Mouse (Mus musculus) cerebellum, adult 2 months (tissue): ENCODE data around the gene Wipf1. TPM values are rescaled to one million over a fixed set of nuclear protein-coding genes. Genes with fewer than 3 reads are reported as not detected.
A peak's percentile ranks its signal among the peaks of the same experiment; 100 is the strongest.

ENCODE experiments used
- DNase-seq, 2 experiments: peaks; one replicate each; pipeline ENCODE4 v3.0.0; 2021
- H3K27ac ChIP-seq: fragments of 200-500 bp; 2 replicates; pipeline ENCODE4 v1.5.1; 2012; ENCODE audit warnings: low read length, control low read depth, inconsistent platforms; ENCODE audit not compliant: insufficient read depth
- H3K27me3 ChIP-seq: fragments of 200-500 bp; 2 replicates; pipeline ENCODE4 v1.6.1; 2012; ENCODE audit warnings: inconsistent platforms, mild to moderate bottlenecking, low read length, moderate library complexity; ENCODE audit not compliant: control insufficient read depth, insufficient read depth
- H3K4me1 ChIP-seq: fragments of 200-500 bp; 2 replicates; pipeline ENCODE4 v1.6.1; 2011; ENCODE audit warnings: low read length; ENCODE audit not compliant: control insufficient read depth, insufficient read depth
- H3K4me3 ChIP-seq: fragments of 200-500 bp; replicated peaks from 2 replicates; pipeline ENCODE3; 2011; ENCODE audit warnings: mild to moderate bottlenecking, low read depth, low read length, control low read depth; ENCODE audit not compliant: insufficient read depth
- CTCF ChIP-seq: fragments of 200-500 bp; IDR thresholded peaks from 2 replicates; pipeline ENCODE4 v1.5.1; 2011; ENCODE audit warnings: low read depth, mild to moderate bottlenecking, control low read depth, low read length, moderate library complexity, borderline replicate concordance; ENCODE audit not compliant: insufficient read depth
- POLR2A ChIP-seq: fragments of 200-500 bp; IDR thresholded peaks from 2 replicates; pipeline ENCODE4 v1.6.1; 2011; ENCODE audit warnings: low read length, control low read depth, borderline replicate concordance; ENCODE audit not compliant: insufficient read depth
- WGBS: fragments of 180-500 bp; shearing (Covaris S2); methylation state at CpG from one replicate; pipeline ENCODE4 v1.1.7; 2018; 5-methylcytosine and 5-hydroxymethylcytosine counted together
- polyA plus RNA-seq: library from polyadenylated mRNA; depleted of rRNA; stranded (reverse); fragments of >200 nt; gene quantifications from 2 replicates; pipeline ENCODE4 v1.2.3, GENCODE M21; 2012

Wipf1 gene
- polyA plus RNA-seq, 1 experiment, result 7.2 TPM

DNA sequence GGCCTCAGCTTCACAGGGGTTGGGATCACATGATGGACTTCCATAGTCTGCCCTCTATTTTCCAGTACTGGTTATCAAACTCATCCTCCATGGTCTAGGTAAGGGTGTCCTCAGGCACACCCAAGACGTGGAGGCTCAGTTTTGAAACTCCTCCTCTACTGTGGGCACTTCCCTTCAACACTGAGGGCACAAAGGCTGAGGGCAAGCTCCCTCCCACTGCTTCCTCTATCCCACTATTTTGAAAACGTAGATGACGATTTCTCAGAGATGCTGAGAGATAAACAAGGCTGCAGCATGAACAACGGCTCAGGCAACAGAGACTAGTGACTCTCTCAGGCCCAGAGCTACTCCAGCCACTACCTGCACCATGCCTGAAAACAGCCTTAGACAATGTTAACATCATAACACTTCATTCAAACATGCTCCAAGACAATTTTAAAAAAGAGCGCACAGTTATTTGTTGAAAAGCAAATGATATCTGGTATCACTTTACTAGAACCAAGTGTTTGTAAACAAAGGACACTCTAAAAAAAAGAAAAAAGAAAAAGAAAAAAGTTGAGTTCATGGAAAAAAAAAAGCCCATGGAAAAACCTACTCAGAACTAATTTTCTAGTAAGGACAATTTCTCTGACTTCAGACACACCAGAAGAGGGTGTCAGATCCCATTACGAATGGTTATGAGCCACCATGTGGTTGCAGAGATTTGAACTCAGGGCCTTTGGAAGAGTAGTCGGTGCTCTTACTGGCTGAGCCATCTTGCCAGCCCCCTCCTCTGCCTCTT, 62.3 kb downstream of the Wipf1 start:
- WGBS, result 86% methylated on average over 7 of the region's 7 CpGs

DNA sequence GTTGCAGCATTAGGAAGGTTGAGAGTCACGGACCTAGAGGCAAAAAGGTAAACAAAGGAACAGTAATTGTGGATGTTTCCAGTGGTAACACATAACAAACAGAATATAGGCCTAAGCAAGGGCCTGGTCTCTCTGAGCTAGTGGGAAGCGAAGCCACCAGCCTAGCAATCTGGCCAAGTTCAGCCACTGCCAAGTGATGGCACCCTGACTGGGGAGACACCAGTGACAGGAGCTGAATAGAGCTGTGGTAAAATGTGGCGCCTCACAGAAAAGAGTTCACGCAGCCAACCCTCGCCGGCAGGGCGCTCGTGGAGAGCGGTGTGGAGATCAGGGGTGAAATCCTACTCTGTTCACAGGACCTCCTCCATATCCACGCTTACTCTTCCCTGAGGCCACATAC, 63.1 kb downstream of the Wipf1 start:
- peak in 1 of 2 experiments; percentile 13 for DNase-seq
- TF ChIP-seq POLR2A (no peak), CTCF (no peak)
- Histone ChIP-seq H3K4me3 (no peak overlapping the region), H3K27ac (no peak overlapping the region), H3K27me3 (no peaks in the 10 kb centered on the region), H3K4me1 (no peaks in the 10 kb centered on the region)
- 47% methylated on average over 10 of the region's 10 CpGs for WGBS

More for the DNA sequence above, 62.3 kb downstream of the Wipf1 start:
- H3K27me3 ChIP-seq, result no peaks in the 10 kb centered on the region
- TF ChIP-seq CTCF, result no peak
- TF ChIP-seq POLR2A, result no peak
- no peak overlapping the region for H3K27ac ChIP-seq
- H3K4me3 ChIP-seq, result no peak overlapping the region
- no peaks in the 10 kb centered on the region for H3K4me1 ChIP-seq
- DNase-seq, result no peak

DNA sequence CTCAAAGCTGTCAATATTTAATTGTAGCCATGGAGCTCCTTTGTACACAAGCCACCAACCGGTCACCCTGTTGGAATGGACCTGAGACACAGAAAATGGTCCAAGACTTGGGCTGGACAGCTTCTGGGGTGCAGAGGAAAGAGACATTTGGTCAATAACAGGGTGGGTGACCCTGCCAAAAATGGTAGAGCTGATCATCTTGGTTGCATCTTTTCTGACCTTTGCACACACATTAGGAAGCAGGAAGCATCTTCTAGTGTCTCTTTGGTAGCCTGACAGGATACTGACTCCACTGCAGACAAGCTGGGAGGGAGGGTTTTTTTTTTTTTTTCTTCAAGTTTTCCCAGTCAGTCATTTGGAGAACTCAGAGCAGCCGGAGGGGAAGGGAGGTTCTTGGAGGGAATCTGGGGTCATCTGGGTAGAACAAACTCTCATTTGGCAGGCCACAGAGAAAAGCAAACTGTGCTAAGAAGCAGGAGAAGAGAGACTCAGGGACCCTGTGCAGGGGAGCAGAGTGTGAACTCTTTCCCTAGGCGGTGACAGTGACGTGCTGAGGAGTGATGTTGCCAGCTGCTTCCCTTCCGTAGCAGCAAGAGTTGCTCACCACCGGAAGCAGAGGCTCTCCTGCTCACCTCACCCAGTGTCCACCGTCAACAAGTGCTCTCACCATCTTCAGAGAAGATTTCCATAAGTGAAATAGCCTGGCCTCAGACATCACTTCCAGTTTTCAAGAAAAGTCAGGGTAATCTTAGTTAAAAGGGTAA, 65.9 kb downstream of the Wipf1 start:
- Histone ChIP-seq H3K27ac (no peak overlapping the region; the same call in 1 of the 2 replicates), H3K4me3 (no peak overlapping the region), H3K4me1 (no peaks in the 10 kb centered on the region), H3K27me3 (no peaks in the 10 kb centered on the region)
- no peak for TF ChIP-seq CTCF
- no peak for TF ChIP-seq POLR2A
- peak in 1 of 2 experiments; percentile 5 for DNase-seq
- WGBS, result 20% methylated on average over 7 of the region's 7 CpGs

- WGBS, result 86% methylated on average over 12 of the region's 12 CpGs
- Histone ChIP-seq H3K27ac (no peak overlapping the region), H3K4me3 (no peak overlapping the region), H3K27me3 (no peaks in the 10 kb centered on the region), H3K4me1 (no peaks in the 10 kb centered on the region)
- DNase-seq, result no peak
- TF ChIP-seq CTCF (no peak), POLR2A (no peak)
Measured at GRCm38 (mm10) chr2:73462757-73463339, 66.7 kb downstream of the Wipf1 start.

DNA sequence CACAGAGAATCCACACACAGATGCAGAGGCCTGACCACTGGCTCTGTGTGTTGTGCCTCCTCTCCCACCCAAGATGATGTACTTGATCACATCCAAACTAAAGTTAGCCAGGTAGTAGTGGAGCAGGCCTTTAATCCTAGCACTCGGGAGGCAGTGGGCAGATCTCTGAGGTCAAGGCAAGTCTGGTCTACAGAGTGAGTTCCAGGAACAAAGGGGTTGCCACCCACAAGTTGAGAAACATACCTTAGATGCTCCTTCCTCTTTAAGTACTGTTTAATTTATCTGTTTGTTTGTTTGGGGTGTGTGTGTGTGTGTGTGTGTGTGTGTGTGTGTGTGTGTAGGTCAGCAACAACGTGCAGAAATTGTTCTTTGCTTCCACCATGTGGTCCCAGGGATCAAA, 67.3 kb downstream of the Wipf1 start:
- no peak for DNase-seq
- Histone ChIP-seq H3K4me1 (no peaks in the 10 kb centered on the region), H3K4me3 (no peak overlapping the region), H3K27me3 (no peaks in the 10 kb centered on the region), H3K27ac (no peak overlapping the region)
- WGBS, result 96% methylated on average over 2 of the region's 2 CpGs
- no peak for TF ChIP-seq CTCF
- no peak for TF ChIP-seq POLR2A

DNA sequence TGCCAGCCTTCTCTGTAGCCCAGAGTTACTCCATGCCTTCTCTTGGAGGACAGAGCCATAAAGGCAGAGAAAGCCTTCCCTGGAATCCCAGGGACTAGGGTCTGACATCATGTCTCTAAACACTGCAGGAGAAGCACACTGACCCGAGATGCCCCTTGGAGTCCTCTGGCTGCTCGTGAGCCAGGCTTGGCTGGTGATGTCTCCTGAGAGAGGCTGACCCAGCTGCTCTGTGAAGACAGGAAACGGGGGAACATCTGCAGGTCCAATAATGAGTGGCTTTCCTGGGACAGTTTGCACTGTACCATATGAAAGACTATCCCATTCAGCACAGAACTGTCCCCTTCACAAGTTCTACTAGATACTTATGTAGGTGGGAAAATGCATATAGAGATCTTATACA, 69.4 kb downstream of the Wipf1 start:
- Histone ChIP-seq H3K4me3 (no peak overlapping the region), H3K27me3 (no peaks in the 10 kb centered on the region), H3K4me1 (no peaks in the 10 kb centered on the region), H3K27ac (no peak overlapping the region)
- TF ChIP-seq CTCF (no peak), POLR2A (no peak)
- no peak for DNase-seq
- 36% methylated on average over 3 of the region's 3 CpGs for WGBS

DNA sequence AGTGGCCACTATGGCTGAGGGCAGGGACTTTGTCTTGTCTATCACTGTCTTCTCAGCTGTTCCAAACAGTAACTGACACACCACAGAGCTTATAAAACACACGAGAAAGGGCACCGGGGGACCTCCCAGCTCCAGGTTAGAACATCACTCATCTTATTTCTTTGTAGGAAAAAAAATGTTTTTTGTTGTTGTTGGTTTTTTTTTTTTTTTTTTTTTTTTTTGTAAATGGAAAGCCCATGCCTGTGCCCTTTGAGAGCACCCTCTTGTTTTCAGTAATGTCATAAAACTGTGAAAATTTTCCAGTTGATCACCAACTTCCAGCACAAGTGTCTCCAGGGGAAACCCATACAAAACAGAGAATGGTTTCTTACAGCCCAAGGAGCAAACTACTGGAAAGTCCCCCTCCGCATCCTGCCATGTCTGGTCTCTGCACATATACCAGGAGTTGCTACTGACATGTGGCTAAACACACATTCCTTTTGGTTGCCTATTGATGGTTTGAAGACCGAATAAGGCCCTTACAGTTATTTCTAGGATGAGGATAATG, 69.9 kb downstream of the Wipf1 start:
- H3K4me3 ChIP-seq, result no peak overlapping the region
- 83% methylated on average over 4 of the region's 4 CpGs for WGBS
- no peaks in the 10 kb centered on the region for H3K27me3 ChIP-seq
- no peak for DNase-seq
- TF ChIP-seq CTCF, result no peak
- no peak for TF ChIP-seq POLR2A
- no peak overlapping the region for H3K27ac ChIP-seq
- H3K4me1 ChIP-seq, result no peaks in the 10 kb centered on the region

GRCm38 (mm10) chr2:73456886-73457285, 72.6 kb downstream of the Wipf1 start:
- Histone ChIP-seq H3K27ac (no peak overlapping the region), H3K4me1 (no peaks in the 10 kb centered on the region), H3K27me3 (no peaks in the 10 kb centered on the region; the same call in 1 of the 2 replicates), H3K4me3 (no peak overlapping the region)
- WGBS, result 88% methylated on average over 6 of the region's 6 CpGs
- DNase-seq, result no peak
- TF ChIP-seq CTCF (no peak), POLR2A (no peak)
